Mouse (Mus musculus) olfactory bulb, adult 2 months (tissue): ENCODE data around the gene Ppp3ca.

Experiments
- CTCF ChIP-seq: fragments of 200-500 bp; IDR thresholded peaks from 2 replicates; pipeline ENCODE4 v1.5.1; 2012; ENCODE audit warnings: low read depth, mild to moderate bottlenecking, low read length, moderate library complexity; ENCODE audit not compliant: insufficient read depth
- POLR2A ChIP-seq: fragments of 200-500 bp; IDR thresholded peaks from 2 replicates; pipeline ENCODE4 v1.6.1; 2012; ENCODE audit warnings: mild to moderate bottlenecking, low read depth, low read length, moderate library complexity; ENCODE audit not compliant: insufficient read depth

GRCm38 (mm10) chr3:136855996-136856395, 186.1 kb downstream of the Ppp3ca start:
- no peak for TF ChIP-seq CTCF
- no peak for TF ChIP-seq POLR2A
